Mouse (Mus musculus): ENCODE results near the gene Cst3. TPM values are rescaled to one million over a fixed set of nuclear protein-coding genes. Genes with fewer than 3 reads are reported as not detected.

Cst3 gene
- polyA plus RNA-seq (2012; ENCODE audit: insufficient read depth, insufficient read length, missing spikeins), result 1,454 and 1,867 TPM in 2 replicates

DNA sequence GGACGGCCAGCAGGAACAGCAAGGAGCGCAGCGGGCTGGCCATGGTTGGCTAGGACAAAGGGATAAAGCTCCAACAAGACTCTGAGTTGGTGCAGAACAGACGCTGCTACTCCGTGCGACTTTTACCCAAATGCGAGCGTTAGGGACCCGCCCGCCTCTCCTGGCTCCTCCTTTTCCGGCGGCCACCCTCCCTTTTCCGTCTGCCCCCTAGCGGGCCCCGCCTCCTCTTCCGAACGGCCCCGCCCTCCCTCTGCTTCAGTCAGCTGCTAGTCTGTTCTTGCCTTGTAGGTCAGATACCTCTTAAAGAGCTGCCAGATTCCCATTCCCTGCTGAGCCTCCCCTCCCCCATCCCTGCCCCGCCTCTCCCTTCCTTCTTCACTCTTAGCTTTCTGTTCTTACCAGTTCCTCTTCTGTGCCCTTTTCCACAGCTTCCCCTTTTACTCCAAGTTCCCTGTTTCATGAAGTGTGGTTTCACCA, at the start of gene Cst3:
Gene Cst3 (minus strand): TSS at position 358 of the 477 bp plus-strand sequence.
- H3K4me3 ChIP-seq (ENCODE audit: insufficient read depth, low read depth, low read length), result peak within 1 kb of the TSS; percentile 100
- H3K4me1 ChIP-seq (ENCODE audit: control insufficient read depth, insufficient read depth, insufficient read length, low read length), result peaks cover 36% of the 10 kb centered on the region
- H3K27ac ChIP-seq (replicated peaks; ENCODE audit: low read depth, low read length), result peak within 1 kb of the TSS; percentile 95

DNA sequence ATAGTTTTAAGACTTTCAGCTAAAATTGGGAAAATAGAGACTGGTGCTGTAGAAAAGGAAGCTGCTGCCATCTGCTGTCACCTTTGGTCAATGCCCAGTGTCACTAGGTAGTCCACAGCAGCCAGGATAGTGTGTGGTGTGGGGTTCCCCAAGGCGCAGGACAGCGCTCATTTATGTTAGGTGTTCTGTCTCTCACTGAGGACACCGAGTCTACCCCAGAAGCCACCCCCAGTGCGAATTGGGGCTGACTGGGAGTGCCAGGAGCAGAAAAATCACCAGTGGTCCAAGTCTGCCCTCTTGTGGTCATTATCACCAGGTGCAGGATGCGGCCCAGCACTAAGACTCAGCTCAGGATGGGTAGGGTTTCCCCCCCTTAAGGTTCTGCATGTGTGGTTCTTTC, 26.8 kb upstream of the Cst3 start:
- Histone ChIP-seq H3K4me3 (ENCODE audit: insufficient read depth, low read depth, low read length) (peak overlapping the region; percentile 50), H3K4me1 (ENCODE audit: control insufficient read depth, insufficient read depth, insufficient read length, low read length) (no peaks in the 10 kb centered on the region), H3K27ac (replicated peaks; ENCODE audit: low read depth, low read length) (no peak overlapping the region; the same call in 1 of the 2 replicates)

DNA sequence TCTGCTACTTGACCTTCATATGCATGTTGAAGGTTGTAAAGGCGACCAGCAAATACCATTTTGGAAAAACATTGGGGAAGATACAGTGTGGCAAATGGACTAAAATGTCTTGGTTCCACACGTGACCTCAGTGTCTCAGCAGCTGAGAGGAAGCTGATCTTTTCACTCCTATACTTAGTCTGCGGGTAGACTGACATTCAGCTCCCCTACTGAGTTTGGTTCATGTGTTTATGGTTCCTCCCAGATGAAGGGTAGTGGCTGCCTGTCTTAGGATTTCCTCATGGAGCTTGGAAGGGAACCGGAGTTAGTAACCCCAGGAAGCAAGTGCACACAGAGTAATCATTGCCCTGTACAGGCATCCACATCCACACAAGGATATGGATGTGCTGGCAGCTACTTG, 24.8 kb upstream of the Cst3 start:
- H3K4me1 ChIP-seq (ENCODE audit: control insufficient read depth, insufficient read depth, insufficient read length, low read length), result no peaks in the 10 kb centered on the region
- H3K27ac ChIP-seq (replicated peaks; ENCODE audit: low read depth, low read length), result no peak overlapping the region
- H3K4me3 ChIP-seq (ENCODE audit: insufficient read depth, low read depth, low read length), result no peak overlapping the region

DNA sequence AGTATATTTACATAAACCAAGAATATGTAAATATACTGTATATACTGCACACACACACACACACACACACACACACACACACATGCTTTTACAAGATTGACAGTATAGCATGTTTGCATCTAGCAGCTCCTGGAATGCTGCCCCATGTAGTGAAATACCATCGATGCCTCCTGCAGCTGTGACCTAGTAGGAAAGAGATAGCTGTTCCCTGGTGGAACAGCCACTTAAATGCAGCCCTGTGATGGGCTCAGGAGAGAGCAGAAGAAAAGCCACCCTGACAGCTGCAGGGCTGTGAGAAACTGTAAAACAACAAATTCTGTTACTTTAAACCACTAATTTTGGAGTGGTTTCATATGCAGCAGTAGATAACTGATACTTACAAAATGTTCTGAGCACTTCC, 20.7 kb upstream of the Cst3 start:
- Histone ChIP-seq H3K4me3 (ENCODE audit: insufficient read depth, low read depth, low read length) (no peak overlapping the region), H3K27ac (replicated peaks; ENCODE audit: low read depth, low read length) (no peak overlapping the region), H3K4me1 (ENCODE audit: control insufficient read depth, insufficient read depth, insufficient read length, low read length) (no peaks in the 10 kb centered on the region)

DNA sequence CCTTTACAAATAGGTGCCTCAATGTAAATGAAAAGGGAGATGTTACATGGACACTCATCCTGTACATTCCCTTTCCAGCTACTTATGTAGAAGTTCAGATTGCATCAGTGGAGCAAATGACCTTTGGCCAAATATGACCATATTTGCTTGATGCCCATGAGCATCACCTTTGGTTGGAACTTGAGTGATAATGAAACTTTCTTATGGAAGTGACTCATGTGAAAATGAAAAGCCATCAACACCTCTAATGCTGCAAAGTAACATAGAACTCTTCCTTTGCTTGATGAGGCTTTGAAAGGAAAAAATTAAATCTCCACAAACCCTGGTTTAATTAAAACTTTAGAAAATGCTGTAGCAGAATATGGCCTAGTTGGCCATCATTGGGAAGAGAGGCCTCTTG, 17.6 kb upstream of the Cst3 start:
- H3K27ac ChIP-seq (replicated peaks; ENCODE audit: low read depth, low read length), result no peak overlapping the region
- H3K4me1 ChIP-seq (ENCODE audit: control insufficient read depth, insufficient read depth, insufficient read length, low read length), result no peaks in the 10 kb centered on the region
- H3K4me3 ChIP-seq (ENCODE audit: insufficient read depth, low read depth, low read length), result no peak overlapping the region

DNA sequence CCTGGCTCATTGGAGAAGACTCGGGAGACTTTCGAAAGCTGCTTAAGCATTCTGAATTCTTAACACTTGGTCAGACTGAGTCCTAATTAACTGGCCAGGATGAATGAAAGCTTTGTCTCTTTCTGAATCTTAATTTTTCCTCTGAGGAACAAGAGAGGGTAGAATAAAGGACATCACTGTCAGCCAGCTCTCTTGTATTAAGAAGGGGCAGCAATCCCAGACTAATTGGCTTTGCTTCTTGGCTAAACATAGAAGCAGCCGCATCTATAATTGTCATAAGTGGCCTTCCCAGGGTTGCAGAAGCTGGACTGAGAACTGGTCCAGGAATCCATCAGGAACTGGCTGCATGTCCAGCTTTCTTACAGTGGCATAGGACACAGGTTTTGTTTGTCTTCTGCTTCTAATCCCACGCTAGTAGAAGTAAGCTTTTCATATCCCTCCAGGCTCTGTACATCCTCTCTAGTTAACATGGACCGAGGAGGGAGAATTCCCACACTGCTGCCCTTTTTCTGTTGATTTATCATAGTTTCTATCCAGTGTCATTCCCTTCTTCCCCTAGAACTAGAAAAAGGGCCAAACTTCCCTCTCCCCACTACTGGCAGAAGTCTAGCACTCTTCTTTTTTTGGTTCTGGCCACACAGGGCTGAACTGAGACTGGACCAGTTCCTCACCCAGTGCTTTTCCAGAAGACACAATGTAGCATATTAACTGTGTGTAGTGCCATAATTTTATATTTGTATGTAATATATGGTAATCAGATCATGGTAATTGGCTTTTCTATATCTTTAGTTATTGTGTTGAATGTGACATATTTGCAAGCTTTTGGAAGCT, 14.7 kb upstream of the Cst3 start:
- H3K4me1 ChIP-seq (ENCODE audit: control insufficient read depth, insufficient read depth, insufficient read length, low read length), result no peaks in the 10 kb centered on the region
- H3K27ac ChIP-seq (replicated peaks; ENCODE audit: low read depth, low read length), result 0 out of 2 replicates have a peak overlapping the region, but pooled peaks have one; percentile 8
- H3K4me3 ChIP-seq (ENCODE audit: insufficient read depth, low read depth, low read length), result no peak overlapping the region

DNA sequence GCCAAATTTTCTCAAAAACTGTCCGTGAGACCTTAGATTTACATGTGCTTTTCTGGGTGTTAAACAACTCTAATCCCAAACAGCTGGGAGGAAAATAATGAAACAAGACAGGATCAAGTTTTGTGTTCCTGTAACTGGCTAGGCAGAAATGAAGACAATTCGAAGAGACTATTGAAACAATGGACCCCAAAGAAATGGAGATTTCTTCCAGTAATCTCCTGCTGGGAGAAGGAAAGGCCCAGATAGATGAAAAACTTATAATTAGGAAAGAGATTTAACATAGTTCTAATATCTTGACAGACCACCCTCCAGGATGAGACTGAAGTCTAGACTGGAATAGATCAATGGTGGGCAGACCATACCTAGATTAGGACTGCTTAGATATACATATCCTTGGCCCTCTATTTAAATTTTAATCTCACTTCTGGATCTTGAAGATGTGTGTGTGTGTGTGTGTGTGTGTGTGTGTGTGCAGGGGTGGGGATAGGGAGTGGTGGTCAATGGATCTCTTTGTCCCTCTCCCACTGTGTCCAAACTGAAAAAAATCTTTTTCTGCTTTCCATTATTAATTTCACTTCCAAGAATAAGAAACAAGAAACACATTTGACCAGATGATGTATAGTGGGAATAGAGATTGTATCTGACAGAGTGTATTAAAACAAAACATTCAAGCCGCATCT, 14.0 kb upstream of the Cst3 start:
- Histone ChIP-seq H3K4me1 (ENCODE audit: control insufficient read depth, insufficient read depth, insufficient read length, low read length) (no peaks in the 10 kb centered on the region), H3K27ac (replicated peaks; ENCODE audit: low read depth, low read length) (no peak overlapping the region), H3K4me3 (ENCODE audit: insufficient read depth, low read depth, low read length) (no peak overlapping the region)

DNA sequence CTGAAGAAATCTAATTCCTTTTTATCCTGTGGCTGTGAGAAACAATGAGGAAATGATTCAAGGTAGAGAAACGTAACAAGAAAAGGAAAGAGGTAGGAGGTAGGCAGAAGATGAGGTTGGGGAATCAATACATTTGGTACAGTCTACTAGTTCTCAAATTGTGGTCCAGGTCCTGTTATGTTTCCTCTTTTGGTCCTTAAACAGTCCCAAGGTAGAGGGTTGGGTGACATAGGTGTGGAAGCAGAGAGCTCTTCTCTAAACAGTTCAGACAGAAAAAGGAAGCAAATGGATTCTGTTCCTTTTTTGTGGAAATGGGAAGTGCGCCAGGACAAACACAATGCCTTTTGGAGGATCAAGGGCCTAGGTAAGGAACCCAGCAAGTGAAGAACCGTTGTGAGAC, 13.4 kb upstream of the Cst3 start:
- Histone ChIP-seq H3K4me1 (ENCODE audit: control insufficient read depth, insufficient read depth, insufficient read length, low read length) (no peaks in the 10 kb centered on the region), H3K4me3 (ENCODE audit: insufficient read depth, low read depth, low read length) (no peak overlapping the region), H3K27ac (replicated peaks; ENCODE audit: low read depth, low read length) (no peak overlapping the region)

DNA sequence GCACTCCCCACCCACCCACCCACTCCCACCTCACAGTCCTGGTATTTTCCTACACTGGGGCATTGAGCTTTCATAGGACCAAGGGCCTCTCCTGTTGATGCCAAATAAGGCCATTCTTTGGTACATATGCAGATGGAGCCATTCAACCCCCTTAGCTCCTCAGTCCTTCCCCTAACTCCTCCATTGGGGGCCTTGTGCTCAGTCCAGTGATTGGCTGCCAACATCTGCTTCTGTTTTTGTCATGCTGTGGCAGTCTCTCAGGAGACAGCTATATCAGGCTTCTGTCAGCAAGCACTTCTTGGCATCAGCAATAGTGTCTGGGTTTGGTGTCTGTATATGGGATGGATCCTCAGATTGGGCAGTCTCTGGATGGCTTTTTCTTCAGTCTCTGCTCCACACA, 9.2 kb upstream of the Cst3 start:
- no peak overlapping the region for H3K4me3 ChIP-seq (ENCODE audit: insufficient read depth, low read depth, low read length)
- H3K27ac ChIP-seq (replicated peaks; ENCODE audit: low read depth, low read length), result no peak overlapping the region
- H3K4me1 ChIP-seq (ENCODE audit: control insufficient read depth, insufficient read depth, insufficient read length, low read length), result no peaks in the 10 kb centered on the region; the same call in 1 of the 2 replicates

DNA sequence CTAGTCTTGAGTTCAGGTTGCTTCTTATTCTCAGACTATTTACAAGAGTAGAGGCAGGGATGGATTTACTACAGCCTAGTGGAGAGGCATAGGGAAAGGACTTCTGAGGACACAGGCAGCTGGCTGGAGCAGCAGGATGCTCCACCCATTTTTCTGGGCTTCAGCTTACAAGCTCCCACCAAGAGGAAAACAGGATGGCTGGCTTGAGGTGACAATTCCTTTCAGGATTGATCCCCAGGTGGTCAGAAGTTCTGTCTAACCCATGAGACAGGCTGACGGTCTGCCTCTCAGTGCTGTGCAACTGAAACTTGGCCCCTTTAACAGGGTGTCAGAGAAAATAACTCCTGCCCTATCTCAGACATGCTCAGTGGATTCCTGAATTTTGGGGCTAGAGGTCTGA, 3.7 kb upstream of the Cst3 start:
- no peak overlapping the region for H3K4me3 ChIP-seq (ENCODE audit: insufficient read depth, low read depth, low read length)
- H3K4me1 ChIP-seq (ENCODE audit: control insufficient read depth, insufficient read depth, insufficient read length, low read length), result peaks cover 29% of the 10 kb centered on the region
- peak overlapping the region; percentile 88 for H3K27ac ChIP-seq (replicated peaks; ENCODE audit: low read depth, low read length)

DNA sequence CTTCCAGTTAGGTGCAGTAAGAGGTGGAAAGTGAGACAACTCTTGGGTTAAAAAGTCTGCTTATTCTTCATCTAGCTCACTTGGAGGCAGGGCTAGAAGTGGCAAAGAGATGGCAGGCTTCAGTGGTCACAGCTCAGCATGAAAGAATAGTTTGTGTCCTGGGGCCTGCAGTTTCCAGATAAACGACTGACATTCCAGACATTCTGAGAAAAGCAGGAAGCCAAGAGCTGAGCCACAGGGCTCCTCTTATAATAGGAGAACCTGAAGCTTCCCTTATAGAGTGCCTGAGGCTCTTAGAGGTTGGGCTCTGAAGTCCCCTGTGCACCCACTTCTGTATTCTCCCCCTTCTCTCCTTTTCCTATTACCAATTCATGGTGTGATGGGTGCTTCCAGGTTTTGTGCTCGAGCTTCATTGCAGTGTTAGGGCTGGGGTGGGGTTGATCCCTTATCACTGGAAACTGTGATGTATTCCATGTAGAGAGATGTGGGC, 3.2 kb upstream of the Cst3 start:
- peaks cover 29% of the 10 kb centered on the region for H3K4me1 ChIP-seq (ENCODE audit: control insufficient read depth, insufficient read depth, insufficient read length, low read length)
- H3K27ac ChIP-seq (replicated peaks; ENCODE audit: low read depth, low read length), result peak overlapping the region; percentile 88
- no peak overlapping the region for H3K4me3 ChIP-seq (ENCODE audit: insufficient read depth, low read depth, low read length)

DNA sequence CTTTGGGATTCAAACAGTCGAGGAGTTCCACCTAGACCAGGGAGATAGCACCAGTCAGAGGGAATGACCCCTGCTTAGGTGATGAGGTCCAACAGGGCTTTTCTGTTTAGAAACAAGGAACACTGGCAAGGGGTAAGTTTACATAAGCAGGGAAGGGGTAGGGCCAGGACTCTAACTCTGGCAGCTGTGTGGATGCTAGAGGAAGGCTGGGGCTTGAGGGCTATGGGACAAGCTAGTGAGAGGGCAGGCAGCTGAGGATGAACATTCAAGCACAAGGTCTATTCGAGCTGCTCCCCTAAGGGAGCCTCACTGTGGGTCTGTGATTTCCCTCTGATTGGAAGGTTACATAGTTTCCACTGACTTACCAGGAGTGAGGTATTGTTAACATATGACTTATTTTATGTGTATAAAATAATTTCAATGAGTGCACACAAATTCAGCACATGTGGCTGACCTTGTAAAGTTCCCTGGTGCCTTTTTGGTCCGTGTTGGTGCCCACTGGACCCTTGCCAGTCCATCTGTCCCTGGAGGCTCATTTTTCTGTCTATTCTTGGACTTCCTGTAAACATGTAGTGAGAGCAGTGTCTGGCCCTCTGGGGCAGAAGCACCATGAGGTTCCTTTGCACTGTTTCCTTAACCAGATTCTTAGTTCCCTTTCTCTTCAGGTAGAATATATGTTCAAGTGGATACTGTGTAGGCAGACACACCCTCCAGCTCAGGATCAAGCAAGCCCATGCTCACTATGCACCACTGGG, 1.7 kb upstream of the Cst3 start:
- Histone ChIP-seq H3K4me3 (ENCODE audit: insufficient read depth, low read depth, low read length) (no peak overlapping the region), H3K4me1 (ENCODE audit: control insufficient read depth, insufficient read depth, insufficient read length, low read length) (peaks cover 36% of the 10 kb centered on the region), H3K27ac (replicated peaks; ENCODE audit: low read depth, low read length) (peak overlapping the region; percentile 97)

DNA sequence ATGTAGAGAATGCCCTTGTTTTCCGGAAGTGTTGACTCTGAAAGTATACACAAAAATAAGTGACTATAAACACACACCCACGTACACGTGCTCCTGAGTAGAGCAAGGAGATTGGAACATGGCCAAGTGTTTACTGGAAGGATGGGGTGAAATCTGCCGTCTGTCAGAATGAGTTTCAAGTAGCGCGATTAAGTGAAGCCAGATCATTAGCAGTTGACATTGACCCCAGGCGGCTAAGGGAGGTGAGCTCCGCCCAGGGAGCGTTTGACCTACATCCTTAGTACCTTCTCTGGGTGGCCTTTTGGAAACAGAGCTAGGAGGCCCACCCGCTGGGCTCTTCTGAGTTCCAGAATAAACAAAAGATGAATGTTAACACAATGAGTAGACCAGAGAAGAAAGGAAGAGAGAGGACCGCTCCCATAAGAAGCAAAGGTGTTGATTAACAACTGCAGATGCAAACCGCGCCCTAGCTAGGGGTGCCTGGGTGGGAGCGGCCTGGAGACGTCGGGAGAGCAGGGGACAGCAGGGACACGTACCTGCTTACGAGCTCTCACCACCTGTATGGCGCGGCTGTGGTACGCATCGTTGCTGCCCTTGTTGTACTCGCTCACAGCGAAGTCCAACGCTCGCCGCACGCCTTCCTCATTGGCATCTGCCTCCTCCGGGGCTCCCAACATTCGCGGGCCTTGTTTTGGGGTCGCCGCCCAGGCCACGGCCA, 716 bp downstream of the Cst3 start:
- peak overlapping the region; percentile 100 for H3K4me3 ChIP-seq (ENCODE audit: insufficient read depth, low read depth, low read length)
- H3K4me1 ChIP-seq (ENCODE audit: control insufficient read depth, insufficient read depth, insufficient read length, low read length), result peaks cover 36% of the 10 kb centered on the region
- peak overlapping the region; percentile 95 for H3K27ac ChIP-seq (replicated peaks; ENCODE audit: low read depth, low read length)

DNA sequence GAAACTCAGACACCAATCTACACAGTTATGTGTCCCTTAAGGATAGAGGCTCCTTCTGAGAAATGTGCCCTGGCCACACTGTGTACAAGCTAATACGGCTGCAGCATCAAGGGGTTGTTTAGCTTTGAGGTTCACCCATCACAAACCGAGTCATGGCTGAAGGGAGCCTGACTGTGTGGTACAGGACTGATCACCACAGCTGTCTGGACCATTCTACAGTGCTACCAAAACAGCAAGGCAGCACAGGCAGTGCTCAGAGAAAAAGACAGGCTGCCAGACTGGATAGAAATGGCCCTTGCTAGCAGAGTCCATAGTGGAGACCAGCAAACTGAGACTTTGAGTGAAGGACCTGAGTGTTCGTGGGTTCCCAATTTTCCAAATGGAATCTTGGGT, 1.3 kb downstream of the Cst3 start:
- H3K27ac ChIP-seq (replicated peaks; ENCODE audit: low read depth, low read length), result peak overlapping the region; percentile 95
- H3K4me3 ChIP-seq (ENCODE audit: insufficient read depth, low read depth, low read length), result peak overlapping the region; percentile 100
- peaks cover 33% of the 10 kb centered on the region for H3K4me1 ChIP-seq (ENCODE audit: control insufficient read depth, insufficient read depth, insufficient read length, low read length)

Measured in brown adipose tissue, adult 24 weeks (tissue).